Mouse (Mus musculus) kidney, adult 18-20 months (tissue): ENCODE measurements around the gene Prps2.
"Not testable (repeated sequence)": the region's sequence is repeated elsewhere in the genome, so short reads cannot be mapped to it uniquely, and the experiment has no call there.

Source experiments
- DNase-seq: peaks from one replicate; pipeline ENCODE4 v3.0.0; 2021

Gene Prps2

GRCm38 (mm10) chrX:167321233-167321806 is 61.2 kb downstream of the Prps2 start:
- no peak for DNase-seq

- DNase-seq = no peak
Measured at GRCm38 (mm10) chrX:167318819-167319396, 63.6 kb downstream of the Prps2 start.

- no peak for DNase-seq
Measured at GRCm38 (mm10) chrX:167315766-167316165, 66.8 kb downstream of the Prps2 start.

DNA sequence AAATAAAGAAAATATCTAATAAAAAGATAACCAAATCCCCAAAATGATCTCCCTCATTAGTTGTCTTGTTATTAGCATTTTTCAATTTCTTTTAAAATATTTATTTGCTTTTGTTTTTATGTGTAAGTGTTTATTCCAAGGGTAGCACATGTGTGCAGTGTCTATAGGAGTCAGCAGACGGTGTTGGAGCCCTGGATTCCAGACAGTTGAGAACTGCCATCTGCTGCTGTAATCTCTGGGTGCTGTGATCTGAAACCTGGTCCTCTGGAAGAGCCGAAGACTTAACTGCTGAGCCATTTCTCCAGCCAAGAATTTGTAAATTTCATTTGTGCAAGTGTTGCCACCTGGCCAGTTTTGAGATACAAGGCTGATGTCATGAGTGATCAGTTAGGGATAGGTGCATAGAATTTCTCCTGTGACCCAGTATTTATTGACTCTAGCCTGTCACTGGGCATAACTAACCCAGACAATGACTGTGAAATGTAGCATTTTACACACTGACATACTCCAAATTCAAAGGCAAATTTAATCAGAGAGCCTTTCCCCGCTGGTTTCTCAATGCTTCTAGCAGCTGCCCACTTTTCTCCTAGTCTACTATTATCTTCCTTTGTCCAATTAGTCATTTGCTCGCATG is 67.3 kb downstream of the Prps2 start:
- no peak for DNase-seq

GRCm38 (mm10) chrX:167302061-167302460 is 80.5 kb downstream of the Prps2 start:
- not testable (repeated sequence) for DNase-seq
